Mouse (Mus musculus) adrenal gland, adult 2 months (tissue): ENCODE measurements at regions not wholly inside any gene's neighbourhood (a gene's known extent, or its start where the extent isn't known, plus 50 kb on each side); places are given as distances from the start of the nearest gene placed in this dataset.
A peak's percentile ranks its signal among the peaks of the same experiment; 100 is the strongest.
"Not testable (repeated sequence)": the region's sequence is repeated elsewhere in the genome, so short reads cannot be mapped to it uniquely, and the experiment has no call there.

Experiments used
- DNase-seq: peaks from one replicate; pipeline ENCODE4 v3.0.0; 2021

GRCm38 (mm10) chr7:61615156-61615555 lies 731.2 kb upstream of the Ndn start:
- no peak for DNase-seq

GRCm38 (mm10) chr7:61644893-61645545 lies 701.4 kb upstream of the Ndn start:
- no peak for DNase-seq

- DNase-seq: no peak
Measured at GRCm38 (mm10) chr7:61658086-61658485, 688.3 kb upstream of the Ndn start.

- DNase-seq: no peak
Measured at GRCm38 (mm10) chr7:61683080-61683479, 663.3 kb upstream of the Ndn start.

DNA sequence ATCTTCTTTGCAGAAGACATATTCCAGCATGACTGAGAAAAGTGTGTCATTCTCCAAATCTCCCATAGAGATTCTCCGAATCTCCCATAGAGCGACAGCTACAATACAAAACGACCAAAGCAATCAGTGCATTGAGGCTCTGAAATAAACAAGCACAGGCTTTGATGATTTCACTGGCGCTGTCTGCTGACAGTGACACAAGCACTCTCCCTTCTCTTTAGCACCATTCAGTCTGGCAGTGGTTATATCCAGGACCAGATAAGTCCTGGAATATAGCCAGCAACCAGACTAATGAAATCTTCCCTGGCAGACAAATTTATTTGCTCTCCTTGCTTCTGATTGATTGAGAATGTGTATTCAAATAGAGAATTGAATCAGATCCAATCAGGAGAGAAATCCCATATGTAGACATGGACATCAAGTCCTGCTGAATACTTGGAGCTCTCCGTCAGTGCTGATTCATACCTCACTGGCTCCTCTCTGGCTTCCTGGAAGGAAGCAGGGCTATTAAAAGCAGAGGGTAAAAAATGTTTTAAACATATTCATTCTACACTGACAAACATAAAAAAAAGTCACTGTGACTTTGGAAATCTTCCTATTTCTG lies 661.2 kb upstream of the Ndn start:
- no peak for DNase-seq

DNA sequence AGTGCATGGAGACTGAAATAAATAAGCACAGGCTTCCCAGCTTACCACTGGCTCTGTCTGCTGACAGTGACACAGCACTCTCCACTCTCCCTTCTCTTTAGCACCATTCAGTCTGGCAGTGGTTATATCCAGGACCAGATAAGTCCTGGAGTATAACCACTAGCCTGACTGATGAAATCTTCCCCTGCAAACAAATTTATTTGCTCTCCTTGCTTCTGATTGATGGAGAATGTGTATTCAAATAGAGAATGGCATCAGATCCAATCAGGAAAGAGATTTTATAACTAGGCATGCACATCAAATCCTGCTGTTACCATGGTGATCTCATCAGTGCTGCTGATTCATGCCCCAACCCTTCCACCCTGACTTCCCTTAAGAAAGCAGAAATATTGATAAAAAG lies 620.2 kb upstream of the Ndn start:
- no peak for DNase-seq

DNA sequence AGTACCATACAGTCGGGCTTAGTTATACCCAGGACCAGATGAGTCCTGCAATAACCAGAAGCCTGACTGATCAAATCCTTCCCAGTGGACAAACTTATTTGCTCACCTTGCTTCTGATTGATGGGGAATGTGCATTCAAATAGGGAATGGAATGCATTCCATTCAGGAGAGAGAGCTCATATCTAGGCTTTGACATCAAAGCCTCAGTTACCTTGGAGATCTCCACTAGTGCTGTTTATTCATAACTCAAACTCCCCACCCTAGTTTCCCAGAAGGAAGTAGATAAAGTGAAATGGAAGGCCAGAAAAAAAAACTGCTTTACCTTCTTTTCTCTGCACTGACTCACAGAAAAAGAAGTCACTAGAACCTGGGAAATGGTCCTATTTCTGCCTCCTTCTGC lies 608.9 kb upstream of the Ndn start:
- DNase-seq: no peak

DNA sequence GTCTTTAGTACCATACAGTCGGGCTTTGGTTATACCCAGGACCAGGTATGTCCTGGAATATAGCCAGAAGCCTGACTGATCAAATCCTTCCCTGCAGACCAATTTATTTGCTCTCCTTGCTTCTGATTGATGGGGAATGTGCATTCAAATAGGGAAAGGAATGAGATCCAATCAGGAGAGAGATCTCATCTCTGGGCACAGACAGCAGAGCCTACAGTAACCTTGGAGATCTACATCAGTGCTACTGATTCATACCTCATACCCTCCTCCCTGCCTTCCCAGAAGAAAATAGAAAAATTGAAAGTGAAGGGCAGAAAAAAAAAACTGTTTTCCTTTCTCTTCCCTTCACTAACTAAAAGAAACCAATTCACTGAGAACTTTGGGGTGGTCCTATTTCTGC lies 607.0 kb upstream of the Ndn start:
- DNase-seq: not testable (repeated sequence)

- DNase-seq: no peak
Measured at GRCm38 (mm10) chr7:61769826-61770225, 576.5 kb upstream of the Ndn start.

GRCm38 (mm10) chr7:61790113-61790796 lies 556.1 kb upstream of the Ndn start:
- DNase-seq: no peak

DNA sequence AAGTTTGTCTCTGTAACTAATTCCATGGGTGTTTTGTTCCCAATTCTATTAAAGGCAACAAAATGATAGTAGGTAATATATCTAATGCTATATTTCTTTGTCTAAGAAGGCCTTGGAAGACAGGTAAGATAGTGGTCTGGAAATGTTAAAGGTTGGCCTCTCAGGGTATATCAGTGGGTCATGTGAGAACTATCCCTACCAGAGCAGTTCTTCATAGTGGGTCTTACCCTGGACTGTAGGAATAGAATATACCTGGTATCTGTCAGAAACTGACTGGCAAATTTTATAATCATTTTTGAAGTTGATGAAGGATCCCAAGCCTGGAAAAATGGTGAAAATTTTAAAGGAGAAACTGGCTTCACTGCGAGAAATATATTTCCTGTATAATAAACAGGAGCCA lies 509.5 kb upstream of the Ndn start:
- no peak for DNase-seq

DNA sequence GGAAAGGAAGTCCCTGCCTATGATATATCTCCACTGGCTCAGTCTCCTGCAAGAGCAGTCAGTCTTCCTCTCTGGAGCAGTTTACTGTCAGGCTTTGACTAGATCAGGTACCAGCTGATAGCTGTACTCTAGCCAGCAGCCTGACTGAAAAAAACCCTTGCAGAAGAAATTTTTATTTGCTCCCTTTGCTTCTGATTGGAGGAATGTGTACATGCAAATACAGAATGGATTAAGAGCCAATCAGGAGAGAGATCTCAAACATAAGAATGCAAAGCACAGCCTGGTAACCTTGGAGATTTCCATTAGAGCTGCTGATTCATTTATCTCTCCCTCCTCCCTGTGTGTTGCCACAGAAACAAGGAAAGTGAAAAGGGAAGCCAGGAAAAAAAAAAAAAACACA lies 509.1 kb upstream of the Ndn start:
- DNase-seq: peak; percentile 17

GRCm38 (mm10) chr7:61851949-61852348 lies 494.4 kb upstream of the Ndn start:
- no peak for DNase-seq

DNA sequence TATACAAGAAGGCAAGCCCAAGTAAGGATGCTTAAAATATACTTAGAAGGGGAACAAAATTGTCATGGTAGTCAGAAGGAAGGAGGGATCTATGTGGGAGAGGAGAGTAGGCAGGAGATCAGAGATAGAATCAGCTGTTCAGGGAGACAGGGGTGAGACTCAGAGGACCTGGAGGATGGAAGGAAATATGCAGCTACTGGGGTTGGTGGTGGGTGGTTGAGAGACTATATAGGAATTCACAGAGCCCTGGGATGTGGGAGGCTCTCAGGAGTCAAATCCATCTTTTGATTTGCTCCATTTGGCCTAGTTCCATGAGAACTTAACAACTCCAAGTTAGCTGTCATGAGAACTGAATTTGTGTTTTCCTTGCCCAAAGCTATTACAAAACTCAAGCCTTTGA lies 481.9 kb upstream of the Ndn start:
- DNase-seq: no peak

DNA sequence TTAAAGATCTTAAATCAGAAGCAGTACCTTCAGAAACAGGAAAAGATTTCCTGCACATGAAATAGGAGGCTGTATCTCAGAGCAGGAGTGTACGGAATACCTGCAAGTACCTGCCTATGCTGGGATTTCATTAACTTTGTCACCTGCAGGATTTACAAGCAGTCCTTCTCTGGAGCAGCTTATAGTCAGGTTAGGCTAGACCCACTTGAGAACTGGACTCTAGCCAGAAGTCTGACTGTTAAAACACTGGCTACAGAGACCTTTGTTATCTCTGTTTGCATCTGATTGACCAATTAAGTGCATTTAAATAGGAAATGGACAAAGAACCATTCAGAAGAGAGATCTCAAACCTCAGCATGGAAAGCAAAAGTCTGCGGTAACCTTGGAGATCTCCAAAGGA lies 480.0 kb upstream of the Ndn start:
- DNase-seq: no peak

GRCm38 (mm10) chr7:61876220-61876619 lies 470.1 kb upstream of the Ndn start:
- no peak for DNase-seq

GRCm38 (mm10) chr7:61877311-61878065 lies 468.9 kb upstream of the Ndn start:
- peak; percentile 22 for DNase-seq

GRCm38 (mm10) chr7:61878095-61878494 lies 468.3 kb upstream of the Ndn start:
- no peak for DNase-seq

DNA sequence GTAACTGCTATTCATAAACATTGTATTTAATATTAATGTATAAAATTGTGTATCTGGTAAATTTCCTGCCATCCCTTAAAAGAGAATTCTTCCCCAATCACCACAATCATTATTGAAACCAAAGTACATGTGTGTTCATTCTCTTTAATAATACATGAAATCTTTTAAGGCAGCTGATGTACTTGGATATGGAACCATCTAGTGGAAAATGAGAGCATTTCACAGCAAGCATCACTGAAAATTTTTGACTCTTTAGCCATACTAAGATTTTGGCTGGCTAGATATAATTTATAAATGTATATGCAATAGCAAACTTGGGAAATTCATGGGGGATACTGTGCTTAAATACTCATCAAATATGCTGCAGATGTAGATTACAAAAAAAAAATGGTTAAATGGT lies 467.8 kb upstream of the Ndn start:
- no peak for DNase-seq
